Mouse (Mus musculus): Measurements from ENCODE around the gene Lrch3. TPM values are rescaled to one million over a fixed set of nuclear protein-coding genes. Genes with fewer than 3 reads are reported as not detected.

Gene Lrch3
- polyA plus RNA-seq, 1 experiment from 2014 or later = 6.2 TPM

DNA sequence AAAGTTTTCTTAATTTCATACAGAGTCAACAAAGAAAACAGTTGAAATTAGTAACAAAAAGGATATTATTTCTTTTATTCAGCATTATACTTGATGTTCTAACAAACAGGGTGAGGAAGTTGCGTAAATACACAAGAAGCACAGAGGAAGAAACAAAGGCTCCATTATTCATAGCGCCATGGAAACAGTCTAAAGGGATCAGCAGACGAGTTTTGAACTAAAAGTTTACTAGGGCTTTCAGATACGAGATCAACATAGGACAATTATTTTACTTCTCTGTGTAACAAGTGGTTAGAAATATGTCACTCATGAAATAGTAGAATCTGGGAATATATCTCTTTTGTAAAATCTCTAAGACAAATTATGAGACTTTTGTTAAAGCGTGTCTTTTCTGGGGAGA lies 31.5 kb downstream of the Lrch3 start:
- H3K36me3 ChIP-seq (replicated peaks) = no peaks in the 10 kb centered on the region; the same call in 1 of the 2 replicates
- no peak overlapping the region for H3K9ac ChIP-seq
- no peak overlapping the region for H3K4me2 ChIP-seq
- no peak for ATAC-seq (ENCODE audit: insufficient read depth)
- 82% methylated on average over 5 of the region's 5 CpGs for WGBS (ENCODE audit: insufficient replicate concordance)
- no peaks in the 10 kb centered on the region for H3K4me1 ChIP-seq (replicated peaks)
- no peaks in the 10 kb centered on the region for H3K27me3 ChIP-seq
- H3K9me3 ChIP-seq (replicated peaks) = peaks cover 4% of the 10 kb centered on the region; the same call in 1 of the 2 replicates
- H3K4me3 ChIP-seq (replicated peaks) = no peak overlapping the region
- no peak overlapping the region for H3K27ac ChIP-seq (replicated peaks)

DNA sequence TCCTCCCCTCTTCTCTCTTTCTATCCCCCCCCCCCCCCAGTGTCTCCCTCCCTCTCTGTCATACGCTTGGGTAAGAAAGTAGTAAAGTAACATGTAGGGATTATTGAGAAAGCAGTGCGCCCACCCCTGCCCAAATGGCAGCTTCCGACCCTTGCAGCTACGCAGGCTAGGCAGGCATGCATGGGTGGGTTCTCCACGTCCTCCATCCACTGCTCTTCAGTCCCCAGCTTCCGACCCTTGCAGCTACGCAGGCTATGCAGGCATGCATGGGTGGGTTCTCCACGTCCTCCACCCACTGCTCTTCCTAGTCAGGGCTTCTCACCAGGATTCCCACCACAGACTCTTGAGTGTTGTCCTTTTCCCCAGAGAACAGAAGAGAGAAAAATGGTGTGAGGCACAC lies 34.1 kb downstream of the Lrch3 start:
- Histone ChIP-seq H3K27me3 (no peaks in the 10 kb centered on the region), H3K4me1 (replicated peaks) (no peaks in the 10 kb centered on the region), H3K9ac (no peak overlapping the region), H3K4me2 (no peak overlapping the region), H3K9me3 (replicated peaks) (no peaks in the 10 kb centered on the region), H3K36me3 (replicated peaks) (peaks cover 5% of the 10 kb centered on the region; the same call in 1 of the 2 replicates), H3K4me3 (replicated peaks) (no peak overlapping the region), H3K27ac (replicated peaks) (no peak overlapping the region)
- 78% methylated on average over 8 of the region's 8 CpGs for WGBS (ENCODE audit: insufficient replicate concordance)
- no peak for ATAC-seq (ENCODE audit: insufficient read depth)

DNA sequence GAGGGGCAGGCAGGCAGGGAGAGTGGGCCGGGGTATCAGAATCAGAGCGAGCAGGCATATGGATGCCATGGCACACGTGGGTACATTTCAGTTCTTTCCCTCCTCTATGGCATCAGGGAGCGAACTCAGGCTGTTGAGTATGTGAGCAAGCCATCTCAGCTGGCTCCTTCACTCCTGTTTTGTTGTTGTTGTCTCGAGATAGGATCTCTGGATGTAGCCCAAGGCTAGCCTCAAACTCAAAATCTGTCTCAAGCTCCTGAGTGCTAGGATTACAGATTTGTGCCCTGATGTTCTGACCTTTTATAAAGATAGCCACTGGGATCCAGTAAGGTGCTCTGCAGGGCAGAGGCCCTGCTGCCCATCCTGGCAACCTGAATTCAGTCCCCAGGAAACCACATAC lies 34.8 kb downstream of the Lrch3 start:
- ATAC-seq (ENCODE audit: insufficient read depth) = no peak

DNA sequence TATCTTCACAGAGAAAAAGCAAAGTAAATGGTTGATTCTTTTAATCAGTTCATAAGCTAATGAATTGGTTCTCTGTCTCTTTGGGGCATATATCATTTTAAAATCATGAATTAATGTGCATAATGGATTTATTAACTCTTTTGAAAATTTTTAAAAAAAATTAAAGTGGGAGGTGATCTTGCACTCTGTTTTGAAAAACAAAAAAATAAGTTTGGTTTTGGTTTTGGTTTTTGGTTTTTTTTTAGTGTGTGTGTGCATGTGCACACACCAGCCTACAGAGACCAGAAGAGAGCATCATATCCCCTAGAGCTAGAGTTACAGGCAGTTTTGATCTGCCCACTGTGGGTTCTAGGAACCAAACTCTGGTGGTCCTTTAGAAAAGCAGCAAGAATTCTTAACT lies 35.4 kb downstream of the Lrch3 start:
- no peak for ATAC-seq (ENCODE audit: insufficient read depth)
- Histone ChIP-seq H3K9me3 (replicated peaks) (no peaks in the 10 kb centered on the region), H3K4me3 (replicated peaks) (no peak overlapping the region), H3K4me1 (replicated peaks) (no peaks in the 10 kb centered on the region), H3K9ac (no peak overlapping the region), H3K27ac (replicated peaks) (no peak overlapping the region), H3K27me3 (no peaks in the 10 kb centered on the region), H3K4me2 (no peak overlapping the region), H3K36me3 (replicated peaks) (peaks cover 5% of the 10 kb centered on the region; the same call in 1 of the 2 replicates)

More for the DNA sequence above, 34.8 kb downstream of the Lrch3 start:
- H3K4me1 ChIP-seq (replicated peaks) = no peaks in the 10 kb centered on the region
- H3K9ac ChIP-seq = no peak overlapping the region
- no peaks in the 10 kb centered on the region for H3K27me3 ChIP-seq
- H3K4me3 ChIP-seq (replicated peaks) = no peak overlapping the region
- 77% methylated on average over 5 of the region's 5 CpGs for WGBS (ENCODE audit: insufficient replicate concordance)
- no peaks in the 10 kb centered on the region for H3K9me3 ChIP-seq (replicated peaks)
- H3K27ac ChIP-seq (replicated peaks) = no peak overlapping the region
- H3K4me2 ChIP-seq = no peak overlapping the region
- peaks cover 5% of the 10 kb centered on the region; the same call in 1 of the 2 replicates for H3K36me3 ChIP-seq (replicated peaks)

DNA sequence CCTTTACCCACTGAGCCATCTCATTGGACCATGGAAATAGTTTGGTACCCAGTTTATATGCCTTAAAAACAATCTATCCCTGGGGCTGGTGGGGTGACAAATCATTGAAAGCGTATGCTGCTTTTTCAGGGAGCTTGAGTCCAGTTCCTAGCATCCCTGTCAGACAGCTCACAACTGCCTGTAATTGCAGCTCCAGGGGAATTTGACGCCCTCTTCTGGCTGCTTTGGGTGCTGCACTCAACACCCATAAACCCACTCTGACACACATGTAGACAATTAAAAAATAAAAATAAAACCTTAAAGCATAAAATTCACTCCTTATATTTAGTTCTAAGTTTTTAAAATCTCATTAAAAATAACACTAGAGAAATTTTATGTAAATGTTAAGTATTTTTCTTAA lies 37.2 kb downstream of the Lrch3 start:
- ATAC-seq (ENCODE audit: insufficient read depth) = no peak
- Histone ChIP-seq H3K27me3 (no peaks in the 10 kb centered on the region), H3K27ac (replicated peaks) (no peak overlapping the region), H3K9me3 (replicated peaks) (no peaks in the 10 kb centered on the region), H3K36me3 (replicated peaks) (peaks cover 13% of the 10 kb centered on the region), H3K9ac (no peak overlapping the region), H3K4me1 (replicated peaks) (no peaks in the 10 kb centered on the region), H3K4me3 (replicated peaks) (no peak overlapping the region), H3K4me2 (no peak overlapping the region)
- WGBS (ENCODE audit: insufficient replicate concordance) = 81% methylated on average over 2 of the region's 2 CpGs

DNA sequence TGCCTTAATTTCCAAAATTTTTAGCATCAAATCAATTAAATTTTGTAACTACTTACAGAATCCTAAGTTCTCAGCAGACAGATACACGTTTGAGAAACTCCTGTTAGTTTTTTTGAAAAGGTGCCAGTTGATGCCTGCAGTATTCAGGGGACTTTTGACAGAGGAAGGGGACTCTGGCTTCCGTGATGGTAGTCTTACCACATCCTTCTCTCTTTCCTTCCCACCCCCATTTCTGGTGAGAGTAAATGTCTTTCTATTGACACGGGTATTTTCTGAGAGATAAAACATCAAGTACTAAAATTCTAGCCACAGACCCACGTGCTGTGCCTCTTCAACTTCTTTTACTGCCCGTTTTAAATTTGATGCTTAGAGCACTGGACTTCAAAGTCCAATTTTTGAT lies 39.9 kb downstream of the Lrch3 start:
- no peaks in the 10 kb centered on the region for H3K27me3 ChIP-seq
- H3K4me2 ChIP-seq = no peak overlapping the region
- H3K27ac ChIP-seq (replicated peaks) = no peak overlapping the region
- ATAC-seq (ENCODE audit: insufficient read depth) = no peak
- no peaks in the 10 kb centered on the region for H3K4me1 ChIP-seq (replicated peaks)
- H3K36me3 ChIP-seq (replicated peaks) = peaks cover 16% of the 10 kb centered on the region
- WGBS (ENCODE audit: insufficient replicate concordance) = 25% methylated on average over 5 of the region's 5 CpGs
- no peak overlapping the region for H3K4me3 ChIP-seq (replicated peaks)
- no peak overlapping the region for H3K9ac ChIP-seq
- H3K9me3 ChIP-seq (replicated peaks) = no peaks in the 10 kb centered on the region

DNA sequence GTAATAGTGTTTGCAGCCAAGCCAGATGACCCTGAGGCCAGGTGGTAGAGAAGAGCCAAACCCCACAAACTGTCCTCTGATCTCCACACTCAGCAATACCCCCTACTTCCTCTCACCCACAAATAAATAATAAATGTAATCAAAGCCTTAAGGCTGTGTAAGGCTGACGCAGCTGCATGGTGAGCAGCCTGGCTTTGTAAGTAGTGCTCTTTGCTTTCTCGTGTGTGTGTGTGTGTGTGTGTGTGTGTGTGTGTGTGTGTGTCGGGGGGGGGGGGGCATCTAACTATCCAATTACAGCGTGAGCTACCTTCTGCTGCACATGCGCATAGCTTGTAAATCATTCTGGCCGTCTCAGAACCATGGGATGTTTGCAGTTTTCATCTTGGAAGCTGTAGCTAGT lies 40.4 kb downstream of the Lrch3 start:
- Histone ChIP-seq H3K9me3 (replicated peaks) (no peaks in the 10 kb centered on the region), H3K9ac (no peak overlapping the region), H3K36me3 (replicated peaks) (peaks cover 18% of the 10 kb centered on the region), H3K4me1 (replicated peaks) (no peaks in the 10 kb centered on the region), H3K27ac (replicated peaks) (no peak overlapping the region), H3K4me2 (no peak overlapping the region), H3K4me3 (replicated peaks) (no peak overlapping the region), H3K27me3 (no peaks in the 10 kb centered on the region)
- ATAC-seq (ENCODE audit: insufficient read depth) = no peak
- WGBS (ENCODE audit: insufficient replicate concordance) = 69% methylated on average over 6 of the region's 6 CpGs

DNA sequence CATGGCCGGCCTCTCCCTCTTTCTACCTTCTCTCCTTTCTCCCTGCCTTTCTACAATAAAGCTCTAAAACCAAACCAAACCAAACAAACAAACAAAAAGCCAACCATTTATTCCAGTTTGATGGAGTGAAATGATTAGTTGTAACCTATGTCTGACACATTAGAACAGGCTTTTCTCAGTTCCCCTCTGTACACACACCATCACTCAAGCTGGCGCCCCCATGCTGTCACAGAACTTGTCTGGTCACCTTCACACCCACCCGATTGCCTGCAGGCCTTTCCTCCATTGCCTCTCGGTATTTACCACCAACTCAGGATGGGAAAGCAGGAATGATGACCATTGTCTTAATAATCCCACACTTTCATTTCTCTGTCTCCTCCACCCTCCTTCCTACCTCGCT lies 43.0 kb downstream of the Lrch3 start:
- no peak overlapping the region for H3K4me2 ChIP-seq
- no peak for ATAC-seq (ENCODE audit: insufficient read depth)
- WGBS (ENCODE audit: insufficient replicate concordance) = 71% methylated on average over 5 of the region's 5 CpGs

DNA sequence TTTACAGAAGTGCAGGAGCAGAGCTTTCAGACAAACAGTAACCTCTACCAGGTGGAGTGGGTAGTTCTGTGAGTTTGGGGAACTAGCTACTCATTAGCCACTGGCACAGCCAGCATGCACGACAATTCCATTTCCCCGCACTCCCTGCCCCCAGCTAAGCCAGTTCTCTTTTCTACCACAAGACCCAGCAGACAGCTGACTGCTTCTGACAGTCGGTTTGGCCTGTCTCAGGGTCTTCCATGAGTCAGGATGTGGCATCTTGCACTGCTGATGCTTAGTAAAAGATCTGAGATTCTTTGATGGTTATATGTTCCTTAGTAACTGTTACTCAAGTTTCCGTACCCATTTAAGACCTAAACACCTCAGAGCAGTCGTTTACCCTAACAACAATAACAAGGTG lies 58.6 kb downstream of the Lrch3 start:
- H3K27me3 ChIP-seq = no peaks in the 10 kb centered on the region
- WGBS (ENCODE audit: insufficient replicate concordance) = 42% methylated on average over 5 of the region's 5 CpGs
- no peak for ATAC-seq (ENCODE audit: insufficient read depth)
- no peak overlapping the region for H3K4me2 ChIP-seq
- H3K9me3 ChIP-seq (replicated peaks) = no peaks in the 10 kb centered on the region
- H3K4me1 ChIP-seq (replicated peaks) = peaks cover 11% of the 10 kb centered on the region
- peaks cover 18% of the 10 kb centered on the region for H3K36me3 ChIP-seq (replicated peaks)
- H3K4me3 ChIP-seq (replicated peaks) = no peak overlapping the region
- H3K27ac ChIP-seq (replicated peaks) = no peak overlapping the region
- H3K9ac ChIP-seq = no peak overlapping the region

More for the DNA sequence above, 43.0 kb downstream of the Lrch3 start:
- Histone ChIP-seq H3K9ac (no peak overlapping the region), H3K36me3 (replicated peaks) (peaks cover 36% of the 10 kb centered on the region), H3K4me3 (replicated peaks) (no peak overlapping the region), H3K27ac (replicated peaks) (no peak overlapping the region), H3K4me1 (replicated peaks) (no peaks in the 10 kb centered on the region), H3K9me3 (replicated peaks) (no peaks in the 10 kb centered on the region), H3K27me3 (no peaks in the 10 kb centered on the region)

DNA sequence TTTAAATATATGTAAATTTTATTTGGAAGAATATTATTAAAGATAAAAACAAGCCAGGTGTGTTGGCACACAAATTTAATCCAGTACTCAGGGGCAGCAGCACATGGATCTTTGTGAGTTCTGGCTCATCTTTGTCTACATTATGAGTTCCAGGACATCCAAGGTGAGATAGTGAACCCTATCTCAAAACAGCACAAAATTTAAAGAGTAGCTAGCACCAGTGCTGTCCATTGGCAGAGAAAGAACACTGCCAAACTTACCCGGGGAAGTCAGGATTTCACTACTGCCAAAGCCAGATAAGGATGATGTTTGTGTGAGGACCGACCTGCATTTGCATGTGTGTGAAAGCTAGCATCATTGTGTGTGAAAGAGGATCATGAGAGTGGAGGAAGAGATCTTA lies 59.1 kb downstream of the Lrch3 start:
- no peak overlapping the region for H3K4me3 ChIP-seq (replicated peaks)
- H3K4me1 ChIP-seq (replicated peaks) = peaks cover 11% of the 10 kb centered on the region
- no peak for ATAC-seq (ENCODE audit: insufficient read depth)
- no peak overlapping the region for H3K27ac ChIP-seq (replicated peaks)
- no peaks in the 10 kb centered on the region for H3K9me3 ChIP-seq (replicated peaks)
- 20% methylated on average over 2 of the region's 2 CpGs for WGBS (ENCODE audit: insufficient replicate concordance)
- H3K36me3 ChIP-seq (replicated peaks) = peaks cover 18% of the 10 kb centered on the region
- H3K9ac ChIP-seq = no peak overlapping the region
- H3K27me3 ChIP-seq = no peaks in the 10 kb centered on the region
- no peak overlapping the region for H3K4me2 ChIP-seq

DNA sequence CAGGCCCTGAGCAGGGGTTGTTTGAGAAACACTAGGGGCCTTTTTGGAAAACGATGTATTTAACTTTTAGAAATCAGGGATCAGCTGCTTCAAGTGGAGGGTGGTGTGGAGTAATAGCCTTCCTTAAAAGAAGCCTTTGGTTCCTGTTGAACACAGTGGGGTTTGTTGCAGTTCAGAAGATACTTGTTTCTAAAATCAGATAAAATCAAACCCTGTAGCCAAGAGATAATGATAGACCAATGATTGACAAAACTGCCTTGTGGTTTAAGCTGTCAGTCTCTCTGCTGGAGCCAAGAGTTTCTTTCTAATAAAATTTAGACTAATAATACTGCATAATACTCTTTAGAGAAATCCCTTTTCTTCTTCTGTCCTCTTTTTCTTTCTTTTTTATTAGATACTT lies 66.3 kb downstream of the Lrch3 start:
- Histone ChIP-seq H3K27me3 (no peaks in the 10 kb centered on the region), H3K4me1 (replicated peaks) (no peaks in the 10 kb centered on the region), H3K27ac (replicated peaks) (no peak overlapping the region), H3K36me3 (replicated peaks) (peaks cover 32% of the 10 kb centered on the region), H3K9me3 (replicated peaks) (no peaks in the 10 kb centered on the region), H3K4me3 (replicated peaks) (no peak overlapping the region), H3K9ac (no peak overlapping the region), H3K4me2 (no peak overlapping the region)
- no peak for ATAC-seq (ENCODE audit: insufficient read depth)
- 65% methylated on average over 1 of the region's 1 CpGs for WGBS (ENCODE audit: insufficient replicate concordance)

DNA sequence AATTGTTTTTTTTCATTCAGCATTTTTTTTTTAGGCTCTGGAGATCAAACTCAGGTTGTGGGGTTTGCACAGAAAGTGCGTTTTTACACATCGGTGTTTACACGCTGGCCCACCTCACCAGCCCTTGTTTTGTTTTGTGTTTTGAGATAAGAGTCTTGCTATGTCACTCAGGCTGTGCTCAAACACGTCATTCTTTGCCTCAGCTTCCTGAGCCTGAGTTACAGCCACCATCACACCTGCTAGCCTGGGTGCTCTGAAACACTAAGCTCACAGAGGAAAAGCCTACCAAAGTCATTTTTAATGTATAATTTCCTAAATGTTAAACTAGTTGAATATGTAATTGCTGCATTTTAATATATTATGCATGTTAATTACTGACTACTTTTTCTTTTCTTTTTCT lies 67.5 kb downstream of the Lrch3 start:
- Histone ChIP-seq H3K9ac (no peak overlapping the region), H3K36me3 (replicated peaks) (peaks cover 31% of the 10 kb centered on the region), H3K27me3 (no peaks in the 10 kb centered on the region), H3K27ac (replicated peaks) (no peak overlapping the region), H3K4me3 (replicated peaks) (no peak overlapping the region), H3K9me3 (replicated peaks) (no peaks in the 10 kb centered on the region), H3K4me2 (no peak overlapping the region), H3K4me1 (replicated peaks) (no peaks in the 10 kb centered on the region)
- WGBS (ENCODE audit: insufficient replicate concordance) = 48% methylated on average over 4 of the region's 4 CpGs
- no peak for ATAC-seq (ENCODE audit: insufficient read depth)

Data from liver, embryonic 15.5 days (tissue).